Mouse (Mus musculus) adrenal gland, postnatal 4 days (tissue): ENCODE results near the gene Cldn3. TPM values are rescaled to one million over a fixed set of nuclear protein-coding genes. Genes with fewer than 3 reads are reported as not detected.
"Not testable (repeated sequence)": the region's sequence is repeated elsewhere in the genome, so short reads cannot be mapped to it uniquely, and the experiment has no call there.

ENCODE experiments used
- DNase-seq, 2 experiments: peaks; one replicate each; pipeline ENCODE4 v3.0.0; 2021 to 2022; ENCODE audit warnings: low spot score in 2 of 2, mixed read lengths in 2 of 2
- long read RNA-seq, 2 experiments: library from polyadenylated mRNA; stranded (forward); transcript quantifications; one replicate each; pipeline ENCODE4 v2.0.0; 2021
- total RNA-seq, 2 experiments: library from RNA; stranded (reverse); gene quantifications; 2 replicates each; pipeline ENCODE4 v1.2.3; 2021

The Cldn3 gene
- 1 to 10 TPM; 8.6 to 9.4 TPM for total RNA-seq
- long read RNA-seq, experiment 1, transcript Cldn3-201 (1 exons, 1,259 nt): major isoform, 23 of 23 reads
- long read RNA-seq, experiment 1, partial matches to known transcripts: 0 of 23 reads
- long read RNA-seq, experiment 1, other reads (novel, unspliced or antisense): 0 of 23 reads
- long read RNA-seq, experiment 2, transcript Cldn3-201 (1 exons, 1,259 nt): major isoform, 13 of 13 reads
- long read RNA-seq, experiment 2, partial matches to known transcripts: 0 of 13 reads
- long read RNA-seq, experiment 2, other reads (novel, unspliced or antisense): 0 of 13 reads

GRCm38 (mm10) chr5:134985633-134986297, at the start of gene Cldn3:
Gene Cldn3 (plus strand): TSS chr5:134986214.
- no peak for DNase-seq

- DNase-seq: no peak
Observed at GRCm38 (mm10) chr5:134936626-134937185, 49.3 kb upstream of the Cldn3 start.

- no peak for DNase-seq
Observed at GRCm38 (mm10) chr5:134939069-134939468, 46.9 kb upstream of the Cldn3 start.

- DNase-seq: not testable (repeated sequence)
Observed at GRCm38 (mm10) chr5:134939554-134939953, 46.5 kb upstream of the Cldn3 start.

GRCm38 (mm10) chr5:134941472-134942209, 44.4 kb upstream of the Cldn3 start:
- DNase-seq: no peak

GRCm38 (mm10) chr5:134942740-134943139, 43.3 kb upstream of the Cldn3 start:
- no peak for DNase-seq

- no peak for DNase-seq
Observed at GRCm38 (mm10) chr5:134944179-134944578, 41.8 kb upstream of the Cldn3 start.

- no peak for DNase-seq
Observed at GRCm38 (mm10) chr5:134945266-134945959, 40.6 kb upstream of the Cldn3 start.

- no peak for DNase-seq
Observed at GRCm38 (mm10) chr5:134946063-134946856, 39.8 kb upstream of the Cldn3 start.

GRCm38 (mm10) chr5:134946857-134947255, 39.2 kb upstream of the Cldn3 start, which contains the start of gene Cldn4:
Gene Cldn4 (minus strand): TSS chr5:134946934.
- DNase-seq: no peak

- no peak for DNase-seq
Observed at GRCm38 (mm10) chr5:134947420-134948084, 38.5 kb upstream of the Cldn3 start.

- no peak for DNase-seq
Observed at GRCm38 (mm10) chr5:134948085-134948439, 38.0 kb upstream of the Cldn3 start.

GRCm38 (mm10) chr5:134951053-134951884, 34.7 kb upstream of the Cldn3 start:
- no peak for DNase-seq

- DNase-seq: no peak
Observed at GRCm38 (mm10) chr5:134955491-134955890, 30.5 kb upstream of the Cldn3 start.

- peak in 1 of 2 experiments; percentile 44 for DNase-seq
Observed at GRCm38 (mm10) chr5:134959114-134959513, 26.9 kb upstream of the Cldn3 start.

GRCm38 (mm10) chr5:134960430-134960829, 25.6 kb upstream of the Cldn3 start:
- DNase-seq: no peak

GRCm38 (mm10) chr5:134961519-134961918, 24.5 kb upstream of the Cldn3 start:
- DNase-seq: no peak

GRCm38 (mm10) chr5:134963546-134963945, 22.5 kb upstream of the Cldn3 start:
- DNase-seq: no peak

GRCm38 (mm10) chr5:134964655-134965054, 21.4 kb upstream of the Cldn3 start:
- not testable (repeated sequence) for DNase-seq
